Mouse (Mus musculus): ENCODE data around the gene Rgs5. TPM values are rescaled to one million over a fixed set of nuclear protein-coding genes. Genes with fewer than 3 reads are reported as not detected.

Rgs5 gene
- polyA plus RNA-seq (2017; shearing (Covaris generic)) = under 1 TPM in 1 of 2 experiments, not detected in 1; 0.28 TPM

- no peak for ATAC-seq
These were observed at the start of gene Rgs5 for GRCm38 (mm10) chr1:169655256-169655655. Gene Rgs5 (plus strand): TSS chr1:169655501.

GRCm38 (mm10) chr1:169606164-169606563 is 49.1 kb upstream of the Rgs5 start:
- ATAC-seq = no peak

DNA sequence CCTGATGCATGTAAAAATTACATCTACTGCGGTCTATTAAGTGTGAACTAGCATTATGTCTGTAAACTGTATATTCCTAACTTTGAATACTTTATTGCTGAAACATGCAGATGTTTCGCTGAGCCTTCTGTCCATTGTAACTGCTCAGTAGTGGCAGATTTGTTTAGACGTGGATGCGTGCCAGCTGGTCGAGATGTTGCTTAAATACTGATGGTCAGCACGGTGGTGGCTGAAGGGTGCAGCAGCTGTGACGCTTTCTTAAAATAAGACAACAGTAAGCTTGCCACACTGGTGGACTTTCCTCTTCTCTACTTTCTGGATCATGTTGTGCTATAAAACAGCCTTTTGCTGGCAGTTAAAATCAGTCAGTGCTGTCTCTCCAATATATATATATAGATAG is 25.6 kb upstream of the Rgs5 start:
- ATAC-seq = no peak

DNA sequence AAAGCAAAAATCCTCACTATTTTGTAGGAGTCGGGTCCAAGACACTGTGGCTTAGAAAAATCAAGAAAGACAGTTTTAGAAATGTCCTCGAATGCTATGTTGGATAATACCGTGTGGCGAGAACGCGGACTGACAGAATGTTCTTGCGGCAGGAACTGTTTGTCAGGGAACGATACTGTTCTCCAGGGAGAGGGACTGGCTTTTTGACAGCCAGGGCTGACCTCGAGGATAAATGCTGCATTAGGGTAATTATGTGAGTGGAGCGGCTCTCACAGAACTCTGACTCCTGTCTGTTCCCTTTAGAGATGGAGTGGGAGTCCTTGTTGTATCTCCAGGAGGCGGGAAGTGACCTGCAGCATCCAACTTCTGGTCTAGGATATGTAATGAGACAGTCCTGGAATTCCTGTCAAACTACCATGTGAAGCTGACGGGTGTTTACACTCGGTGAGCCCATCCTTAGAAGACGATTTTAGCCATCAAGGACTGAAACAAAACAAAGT is 18.0 kb upstream of the Rgs5 start:
- no peak for ATAC-seq

GRCm38 (mm10) chr1:169644884-169645653 is 10.2 kb upstream of the Rgs5 start:
- no peak for ATAC-seq

- no peak for ATAC-seq
These were observed 4.2 kb downstream of the Rgs5 start for GRCm38 (mm10) chr1:169659479-169659878.

- ATAC-seq = no peak
These were observed 12.0 kb downstream of the Rgs5 start for GRCm38 (mm10) chr1:169667328-169667727.

- no peak for ATAC-seq
These were observed 15.4 kb downstream of the Rgs5 start for GRCm38 (mm10) chr1:169670705-169671104.

GRCm38 (mm10) chr1:169671801-169672200 is 16.5 kb downstream of the Rgs5 start:
- ATAC-seq = no peak

GRCm38 (mm10) chr1:169672272-169672671 is 17.0 kb downstream of the Rgs5 start:
- ATAC-seq = no peak

- no peak for ATAC-seq
These were observed 18.8 kb downstream of the Rgs5 start for GRCm38 (mm10) chr1:169674116-169674515.

DNA sequence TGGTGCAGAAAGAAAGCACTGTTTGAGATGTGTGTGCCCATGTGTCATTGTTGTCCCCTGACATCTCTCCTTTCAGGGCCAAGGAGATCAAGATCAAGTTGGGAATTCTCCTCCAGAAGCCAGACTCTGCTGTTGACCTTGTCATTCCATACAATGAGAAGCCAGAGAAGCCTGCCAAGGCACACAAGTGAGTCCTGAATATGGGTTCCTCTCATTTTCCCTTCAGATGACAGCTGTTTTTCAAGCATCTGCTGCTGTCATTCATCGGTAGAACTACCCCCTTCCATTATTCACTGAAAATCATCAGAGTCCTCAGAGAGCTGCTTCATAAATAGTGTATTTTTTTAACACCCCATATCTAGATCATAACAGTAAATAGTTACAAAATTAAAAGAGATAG is 21.4 kb downstream of the Rgs5 start:
- no peak for ATAC-seq

DNA sequence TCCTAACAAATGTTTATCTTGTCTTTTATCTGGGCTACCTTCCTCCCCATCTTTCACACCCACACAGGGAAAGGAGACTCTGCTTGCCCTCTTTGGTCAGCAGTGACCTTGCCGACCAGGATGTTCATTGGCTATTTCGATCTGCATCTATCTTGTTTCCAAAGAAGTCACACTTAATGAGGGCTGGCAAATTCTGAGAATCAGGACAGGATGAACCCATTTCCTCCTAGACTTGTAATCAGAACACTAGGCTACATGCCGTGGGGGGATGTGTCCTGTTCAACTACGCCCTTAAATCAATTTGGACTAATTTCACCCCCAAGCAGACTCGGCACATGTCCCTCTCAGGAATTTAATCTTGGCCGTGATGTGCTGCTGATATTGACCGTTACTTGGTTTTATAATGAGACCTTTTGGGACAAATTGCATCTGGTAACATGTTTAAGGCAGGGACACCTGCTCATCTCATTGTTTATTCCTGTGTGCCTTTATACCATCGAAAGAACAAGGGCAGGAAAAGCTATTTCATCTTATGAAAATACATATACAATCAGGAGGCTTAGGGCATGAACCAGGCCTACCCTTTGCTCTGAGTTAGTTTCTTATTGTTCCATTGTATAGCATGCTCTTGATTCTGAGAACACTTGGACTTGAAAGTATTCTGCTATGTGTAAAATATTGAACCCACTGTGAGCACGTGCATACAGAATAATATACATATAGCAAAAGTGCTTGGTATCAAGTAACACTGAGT is 25.3 kb downstream of the Rgs5 start:
- no peak for ATAC-seq

GRCm38 (mm10) chr1:169682775-169683497 is 27.6 kb downstream of the Rgs5 start:
- no peak for ATAC-seq

DNA sequence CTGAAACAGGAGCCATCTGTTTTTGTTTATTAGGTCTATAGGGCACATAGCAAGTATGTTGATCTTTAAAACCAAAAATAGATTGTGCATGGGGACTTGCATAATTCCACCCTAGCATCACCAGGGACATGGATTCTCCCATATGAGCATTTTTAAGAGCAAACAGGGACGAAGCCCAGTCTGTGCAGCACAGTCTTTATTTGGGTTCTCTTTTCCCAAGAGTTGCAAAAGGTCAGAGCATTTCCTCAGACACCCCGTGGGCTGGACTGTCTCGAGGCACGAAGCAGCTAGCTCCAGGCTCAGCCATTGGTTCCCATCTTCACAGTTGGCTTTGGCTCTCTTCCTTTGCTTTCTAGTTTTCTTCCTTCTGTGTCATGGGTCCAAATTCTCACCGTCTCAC is 30.0 kb downstream of the Rgs5 start:
- no peak for ATAC-seq

- no peak for ATAC-seq
These were observed 37.7 kb downstream of the Rgs5 start for GRCm38 (mm10) chr1:169693040-169693439.

DNA sequence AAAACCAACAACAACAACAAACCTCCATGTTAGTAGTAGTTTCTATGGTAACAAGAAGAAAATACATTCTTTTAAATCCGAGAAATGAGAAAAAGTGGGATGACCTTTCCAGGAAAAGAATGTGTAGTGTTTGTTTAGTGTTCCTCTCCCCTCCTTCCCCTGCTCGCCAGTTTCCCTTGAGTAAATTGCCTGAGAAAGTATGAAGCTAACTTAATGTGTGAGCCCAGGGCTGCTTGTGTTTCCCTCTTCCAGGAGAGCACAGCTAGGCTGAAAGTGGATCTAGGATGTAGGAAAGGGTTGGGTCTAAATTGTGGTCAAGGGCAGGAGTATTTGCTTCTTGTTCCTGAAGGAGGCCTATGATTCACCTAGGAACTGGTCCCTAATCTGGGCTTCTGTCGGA is 38.2 kb downstream of the Rgs5 start:
- ATAC-seq = no peak

DNA sequence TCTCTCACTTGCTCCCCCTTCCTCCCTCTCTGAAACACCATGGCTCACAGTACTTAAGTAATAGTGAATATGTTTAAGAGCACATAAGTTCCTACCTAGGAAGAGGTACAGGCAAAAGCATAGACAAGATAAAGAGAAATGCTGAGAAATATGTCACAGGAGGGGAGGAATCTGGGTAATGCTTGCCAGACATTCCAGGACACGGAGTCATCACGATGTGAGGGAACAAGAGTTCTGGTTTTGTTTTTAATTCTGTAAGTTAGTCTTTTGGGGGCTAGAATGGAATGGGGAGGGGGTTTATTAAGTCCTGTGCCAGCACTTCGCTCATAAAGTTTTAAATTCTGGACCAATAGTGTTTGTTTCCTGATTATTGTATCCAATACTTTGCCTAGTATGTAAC is 40.1 kb downstream of the Rgs5 start:
- no peak for ATAC-seq

DNA sequence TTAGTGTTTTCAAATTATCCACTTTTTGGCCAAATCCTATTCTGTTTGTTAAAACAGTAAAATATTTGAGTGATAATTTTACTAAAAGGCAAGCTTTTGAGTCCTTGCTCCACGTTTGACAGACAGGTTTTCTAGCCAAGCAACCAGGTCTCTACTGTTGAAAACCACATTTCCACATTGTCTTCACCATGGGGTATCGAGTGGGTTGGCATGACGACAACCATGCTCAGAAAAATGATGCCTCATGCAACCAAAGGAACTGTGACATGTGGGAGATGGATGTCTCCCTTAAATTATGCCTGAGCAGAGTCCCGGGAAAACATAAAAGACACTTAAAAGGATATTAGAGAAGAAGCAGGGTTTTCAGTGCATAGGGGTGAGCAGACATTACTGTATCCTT is 41.9 kb downstream of the Rgs5 start:
- ATAC-seq = no peak

DNA sequence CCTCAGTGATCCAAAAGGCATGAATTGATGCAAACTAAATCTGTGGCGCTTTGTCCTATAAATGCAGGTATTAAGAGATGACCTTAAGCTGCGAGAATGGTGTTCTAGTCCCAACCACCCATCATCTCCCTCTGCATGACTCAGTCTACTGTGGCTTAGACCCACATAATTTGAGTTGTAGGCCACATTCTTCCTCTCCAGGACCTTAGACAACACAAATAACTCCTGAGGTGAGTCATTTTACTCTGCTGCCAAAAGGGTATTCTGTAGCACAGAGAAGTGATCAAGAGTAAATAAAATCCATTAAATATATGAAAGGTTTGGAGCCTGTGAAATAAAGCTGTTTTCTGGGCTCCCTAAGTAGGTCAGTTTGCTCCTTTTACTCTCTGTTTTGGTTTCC is 43.9 kb downstream of the Rgs5 start:
- no peak for ATAC-seq

DNA sequence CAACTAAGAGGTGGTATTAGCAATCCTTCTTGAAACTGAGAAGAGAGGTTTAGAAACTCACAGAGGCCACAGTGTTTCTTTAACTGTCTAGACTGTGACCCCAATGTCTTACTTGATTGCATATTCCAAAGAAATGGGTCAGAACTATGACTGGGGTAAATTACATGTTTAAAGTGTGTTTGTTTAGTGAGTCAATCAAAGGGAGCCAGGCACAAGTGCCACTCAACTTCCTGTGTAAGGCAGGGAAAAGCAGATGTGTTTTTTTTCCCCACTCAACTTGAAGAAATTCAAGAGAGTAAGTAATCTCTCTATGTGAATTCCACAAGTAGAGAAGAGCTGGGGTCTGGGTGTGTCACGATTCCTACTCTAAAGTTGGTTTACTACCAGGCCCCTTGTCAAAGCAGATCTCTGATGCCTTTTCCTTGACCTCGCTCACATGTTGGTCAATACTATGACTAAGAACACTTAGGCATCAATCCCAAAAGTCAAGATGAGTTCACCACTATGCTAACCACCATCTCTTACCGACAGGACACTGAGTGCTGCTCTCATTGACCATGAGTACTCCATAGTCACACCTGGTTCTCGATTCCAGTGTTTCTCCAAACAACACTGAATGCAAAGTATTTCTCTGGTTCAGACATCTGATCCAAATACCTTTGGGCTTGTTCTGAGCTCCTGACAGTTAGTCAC is 49.2 kb downstream of the Rgs5 start:
- no peak for ATAC-seq

GRCm38 (mm10) chr1:169721836-169722235 is 66.5 kb downstream of the Rgs5 start:
- ATAC-seq = no peak

DNA sequence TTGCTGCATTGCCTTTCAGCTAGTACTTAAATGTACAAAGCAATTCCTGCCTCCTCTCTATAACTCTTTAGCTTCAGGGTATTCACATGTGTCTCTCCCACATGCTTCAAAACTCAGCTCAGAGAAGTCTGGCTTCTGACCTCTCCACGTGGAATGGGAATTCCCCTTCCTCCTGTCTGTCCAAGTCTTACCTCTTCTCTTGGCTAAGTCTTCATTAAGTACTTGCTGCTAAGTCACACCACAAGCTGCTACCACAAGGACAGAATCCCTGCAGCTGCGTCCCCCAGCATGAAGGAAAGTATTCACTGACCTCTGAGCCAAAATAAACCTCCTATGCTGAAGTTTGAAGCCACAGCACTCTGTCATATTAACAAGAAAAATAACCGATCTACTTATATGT is 71.0 kb downstream of the Rgs5 start:
- ATAC-seq = no peak
